Mouse (Mus musculus) CH12.LX (cell line): Measurements from ENCODE around the gene Fcrlb. TPM values are rescaled to one million over a fixed set of nuclear protein-coding genes. Genes with fewer than 3 reads are reported as not detected.

Experiments
- DNase-seq: peaks from one replicate; pipeline ENCODE4 v3.0.0-alpha.2; 2013; ENCODE audit errors: extremely low read depth
- H3K27ac ChIP-seq: 2 replicates; pipeline ENCODE4 v1.5.1; 2012; ENCODE audit warnings: low read depth, mild to moderate bottlenecking, control low read depth, moderate library complexity; ENCODE audit not compliant: insufficient read depth
- H3K27me3 ChIP-seq: replicated peaks from 2 replicates; pipeline ENCODE3; 2012; ENCODE audit warnings: inconsistent platforms
- H3K36me3 ChIP-seq, 2 experiments: replicated peaks in 1 of 2; 2 replicates each; pipeline versions ENCODE3 to v1.6.1; 2012; ENCODE audit warnings: inconsistent platforms in 1 of 2, low read length in 1 of 2, mild to moderate bottlenecking in 1 of 2, mixed read lengths in 1 of 2, moderate library complexity in 1 of 2; ENCODE audit not compliant: control insufficient read depth in 1 of 2, insufficient read depth in 1 of 2
- H3K4me1 ChIP-seq, 2 experiments: 2 replicates each; pipeline ENCODE4 v1.6.1; 2012; ENCODE audit warnings: inconsistent platforms in 1 of 2, moderate library complexity in 1 of 2; ENCODE audit not compliant: insufficient read depth in 2 of 2, control insufficient read depth in 1 of 2
- H3K4me2 ChIP-seq: 2 replicates; pipeline ENCODE4 v1.6.1; 2012; ENCODE audit warnings: low read depth, mild to moderate bottlenecking, control low read depth; ENCODE audit not compliant: poor library complexity, insufficient read depth, severe bottlenecking
- H3K4me3 ChIP-seq, 3 experiments: fragments of 150-350 bp in 1 of 3; sonication (generic) in 1 of 3; replicated peaks in 1 of 3; 2 replicates each; pipeline versions ENCODE3 to v1.5.1; 2011 to 2012; ENCODE audit warnings: low read depth in 2 of 3, low read length in 2 of 3, mild to moderate bottlenecking in 2 of 3, moderate library complexity in 2 of 3, control low read depth in 1 of 3, improper control_type of control experiment in 1 of 3, inconsistent platforms in 1 of 3, mixed read lengths in 1 of 3; ENCODE audit not compliant: poor library complexity in 1 of 3
- H3K79me2 ChIP-seq: replicated peaks from 2 replicates; pipeline ENCODE4 v1.6.1; 2012; ENCODE audit warnings: mild to moderate bottlenecking, moderate library complexity; ENCODE audit not compliant: control insufficient read depth, poor library complexity, insufficient read depth, severe bottlenecking; ENCODE audit errors: extremely low read depth
- H3K9ac ChIP-seq: 2 replicates; pipeline ENCODE4 v1.6.1; 2012; ENCODE audit warnings: low read depth, mild to moderate bottlenecking, control low read depth, moderate library complexity; ENCODE audit not compliant: insufficient read depth
- H3K9me3 ChIP-seq: replicated peaks from 2 replicates; pipeline ENCODE3; 2012; ENCODE audit warnings: low read length, inconsistent platforms, mixed read lengths
- BHLHE40 ChIP-seq: IDR thresholded peaks from 2 replicates; pipeline ENCODE4 v1.6.1; 2011; ENCODE audit warnings: mild to moderate bottlenecking, low read depth, low read length, improper control_type of control experiment
- CHD1 ChIP-seq: IDR thresholded peaks from 2 replicates; pipeline ENCODE4 v1.6.1; 2012; ENCODE audit warnings: low read depth, low read length, improper control_type of control experiment, inconsistent platforms
- CHD2 ChIP-seq: IDR thresholded peaks from 2 replicates; pipeline ENCODE4 v1.6.1; 2011; ENCODE audit warnings: low read length, improper control_type of control experiment
- ELF1 ChIP-seq: IDR thresholded peaks from 2 replicates; pipeline ENCODE4 v1.6.1; 2014; ENCODE audit warnings: low read depth, mild to moderate bottlenecking, inconsistent platforms, low read length, improper control_type of control experiment
- EP300 ChIP-seq: IDR thresholded peaks from 2 replicates; pipeline ENCODE4 v1.6.1; 2011; ENCODE audit warnings: low read length, improper control_type of control experiment
- ETS1 ChIP-seq: conservative IDR thresholded peaks from 2 replicates; pipeline ENCODE4 v1.6.1; 2012; ENCODE audit warnings: low read depth, mild to moderate bottlenecking, inconsistent platforms, low read length, improper control_type of control experiment, moderate library complexity
- HCFC1 ChIP-seq: IDR thresholded peaks from 2 replicates; pipeline ENCODE4 v1.6.1; 2012; ENCODE audit warnings: low read depth, mild to moderate bottlenecking, inconsistent platforms, low read length, improper control_type of control experiment
- IRF4 ChIP-seq: IDR thresholded peaks from 2 replicates; pipeline ENCODE4 v1.6.1; 2014; ENCODE audit warnings: low read depth, mild to moderate bottlenecking, inconsistent platforms, low read length, improper control_type of control experiment
- JUN ChIP-seq: IDR thresholded peaks from 2 replicates; pipeline ENCODE4 v1.6.1; 2011; ENCODE audit warnings: low read depth, mild to moderate bottlenecking, low read length, improper control_type of control experiment, moderate library complexity; ENCODE audit not compliant: insufficient read depth
- JUND ChIP-seq: conservative IDR thresholded peaks from 2 replicates; pipeline ENCODE4 v1.6.1; 2011; ENCODE audit warnings: low read depth, low read length, improper control_type of control experiment
- MAX ChIP-seq: IDR thresholded peaks from 2 replicates; pipeline ENCODE4 v1.6.1; 2011; ENCODE audit warnings: low read length, improper control_type of control experiment
- MAZ ChIP-seq: IDR thresholded peaks from 2 replicates; pipeline ENCODE4 v1.6.1; 2012; ENCODE audit warnings: low read depth, mild to moderate bottlenecking, inconsistent platforms, low read length, improper control_type of control experiment, moderate library complexity
- MEF2A ChIP-seq: IDR thresholded peaks from 2 replicates; pipeline ENCODE4 v1.6.1; 2014; ENCODE audit warnings: low read depth, mild to moderate bottlenecking, inconsistent platforms, low read length, improper control_type of control experiment, borderline replicate concordance
- MXI1 ChIP-seq: IDR thresholded peaks from 2 replicates; pipeline ENCODE4 v1.6.1; 2011; ENCODE audit warnings: mild to moderate bottlenecking, low read depth, low read length, improper control_type of control experiment
- MYC ChIP-seq: IDR thresholded peaks from 2 replicates; pipeline ENCODE4 v1.6.1; 2011; ENCODE audit warnings: low read depth, mild to moderate bottlenecking, improper control_type of control experiment, low read length
- NELFE ChIP-seq: IDR thresholded peaks from 2 replicates; pipeline ENCODE4 v1.6.1; 2011; ENCODE audit warnings: low read depth, low read length, improper control_type of control experiment
- NRF1 ChIP-seq: IDR thresholded peaks from 2 replicates; pipeline ENCODE4 v1.6.1; 2014; ENCODE audit warnings: low read depth, mild to moderate bottlenecking, inconsistent platforms, low read length, improper control_type of control experiment, moderate library complexity
- POLR2A ChIP-seq: IDR thresholded peaks from 2 replicates; pipeline ENCODE4 v1.6.1; 2011; ENCODE audit warnings: low read depth, mild to moderate bottlenecking, improper control_type of control experiment, low read length
- POLR2AphosphoS2 ChIP-seq: IDR thresholded peaks from 2 replicates; pipeline ENCODE4 v1.6.1; 2011; ENCODE audit warnings: low read depth, low read length, improper control_type of control experiment
- SIN3A ChIP-seq: IDR thresholded peaks from 2 replicates; pipeline ENCODE4 v1.6.1; 2012; ENCODE audit warnings: low read length, improper control_type of control experiment, inconsistent platforms
- SMC3 ChIP-seq: IDR thresholded peaks from 2 replicates; pipeline ENCODE4 v1.6.1; 2011; ENCODE audit warnings: low read depth, low read length, improper control_type of control experiment
- TBP ChIP-seq: conservative IDR thresholded peaks from 2 replicates; pipeline ENCODE4 v1.6.1; 2011; ENCODE audit warnings: low read depth, low read length, improper control_type of control experiment
- TCF12 ChIP-seq: IDR thresholded peaks from 2 replicates; pipeline ENCODE4 v1.6.1; 2014; ENCODE audit warnings: low read depth, mild to moderate bottlenecking, inconsistent platforms, low read length, improper control_type of control experiment
- UBTF ChIP-seq: IDR thresholded peaks from 2 replicates; pipeline ENCODE4 v1.6.1; 2012; ENCODE audit warnings: low read depth, mild to moderate bottlenecking, inconsistent platforms, low read length, improper control_type of control experiment, moderate library complexity
- ZC3H11A ChIP-seq: IDR thresholded peaks from 2 replicates; pipeline ENCODE4 v1.6.1; 2012; ENCODE audit warnings: low read depth, mild to moderate bottlenecking, inconsistent platforms, low read length, improper control_type of control experiment
- ZNF384 ChIP-seq: IDR thresholded peaks from 2 replicates; pipeline ENCODE4 v1.6.1; 2012; ENCODE audit warnings: low read depth, low read length, improper control_type of control experiment, inconsistent platforms
- dilution Hi-C: fragments of 300-500 bp; cut with MboI; formaldehyde crosslinking; loops from 2 replicates; pipeline ENCODE4 v1.14.3; 2020; ENCODE audit warnings: low sequenced_read_pairs; ENCODE audit not compliant: extremely low pct_unique_long_range_greater_than_20kb, extremely low pct_ligation_motif_present
- in situ Hi-C: fragments of 300-500 bp; cut with MboI; formaldehyde crosslinking; loops from 3 replicates; pipeline ENCODE4 v1.14.3; 2019; ENCODE audit warnings: low sequenced_read_pairs, low pct_ligation_motif_present, low pct_unique_long_range_greater_than_20kb, mixed read lengths
- polyA plus RNA-seq: library from polyadenylated mRNA; unstranded; fragments of >175 nt; gene quantifications from 2 replicates; pipeline ENCODE4 v1.2.1, GENCODE M21; 2012; ENCODE audit warnings: low read depth; ENCODE audit not compliant: insufficient read length
- total RNA-seq, 2 experiments: library from RNA; depleted of rRNA; stranded (reverse); fragments of 300-350 nt in 1 of 2; fragments of >200 nt in 1 of 2; gene quantifications; 2 replicates each; pipeline ENCODE4 v1.2.3; 2012 to 2014

The Fcrlb gene
- total and polyA plus RNA-seq, 3 experiments, result not detected

DNA sequence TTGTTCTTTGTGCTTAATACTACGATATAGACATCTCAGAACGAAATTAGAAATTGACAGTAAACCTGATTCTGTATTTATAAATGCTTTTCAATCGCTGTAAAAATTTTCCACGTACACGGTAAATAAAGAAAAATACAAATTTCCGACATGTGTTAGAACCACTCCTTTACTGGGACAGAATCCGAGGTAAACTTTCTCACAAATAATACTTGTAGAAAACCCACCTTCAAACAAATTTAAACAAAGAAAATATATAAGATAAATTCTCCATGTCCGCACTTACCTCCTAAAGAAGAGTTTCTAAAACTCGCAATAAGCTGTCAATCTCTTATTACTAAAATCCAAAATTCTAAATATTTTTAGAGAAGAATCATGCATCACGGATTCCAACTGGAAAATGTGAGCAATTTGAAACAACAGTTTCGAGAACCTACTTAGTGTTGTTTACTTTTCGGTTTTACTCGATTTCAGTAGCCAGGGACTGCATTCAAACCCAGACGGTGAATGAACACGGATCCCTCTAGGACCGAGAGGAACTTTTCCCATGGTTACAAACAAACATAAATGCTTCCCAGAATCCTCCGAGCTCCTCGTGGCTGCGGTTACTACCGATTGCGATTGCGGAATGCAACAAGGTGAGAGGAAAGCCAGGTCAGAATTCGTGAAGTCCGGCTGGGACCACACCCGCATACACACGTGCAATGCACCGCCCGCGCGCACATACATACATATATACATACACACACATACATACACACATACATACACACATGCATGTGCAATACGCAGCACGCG lies 44.4 kb downstream of the Fcrlb start:
- peaks cover 9 to 26% of the 10 kb centered on the region in 2 experiments for H3K4me1 ChIP-seq
- H3K9me3 ChIP-seq, result no peaks in the 10 kb centered on the region
- H3K4me2 ChIP-seq, result peak overlapping the region; percentile 39
- dilution Hi-C loops, result no loop called here
- H3K36me3 ChIP-seq, result peaks cover 13 to 30% of the 10 kb centered on the region in 2 experiments
- DNase-seq, result peak; percentile 84
- TF ChIP-seq MXI1 (peak; percentile 89), POLR2A (peak; percentile 35; the same call in 1 of the 2 replicates), BHLHE40 (peak; percentile 79), MEF2A (peak; percentile 74), MYC (peak; percentile 96), ZC3H11A (no peak), TBP (peak; percentile 62; the same call in 1 of the 2 replicates), UBTF (no peak), TCF12 (peak; percentile 54), JUN (peak; percentile 91), ELF1 (peak; percentile 41; the same call in 1 of the 2 replicates), ETS1 (peak; percentile 77), MAX (peak; percentile 88), CHD1 (peak; percentile 95), HCFC1 (peak; percentile 74), NRF1 (no peak), ZNF384 (peak; percentile 42; the same call in 1 of the 2 replicates), SIN3A (peak; percentile 98), JUND (peak; percentile 94), MAZ (no peak; the same call in 1 of the 2 replicates), EP300 (peak; percentile 76), IRF4 (peak; percentile 78), NELFE (peak; percentile 48; the same call in 1 of the 2 replicates), POLR2AphosphoS2 (no peak), CHD2 (peak; percentile 62; the same call in 1 of the 2 replicates), SMC3 (no peak)
- peak overlapping the region; percentile 99 for H3K9ac ChIP-seq
- in situ Hi-C loops, result no loop called here
- peak overlapping the region; percentile 51 to 98 (median 89) for H3K4me3 ChIP-seq
- H3K27me3 ChIP-seq, result no peaks in the 10 kb centered on the region
- H3K27ac ChIP-seq, result peak overlapping the region; percentile 83
- H3K79me2 ChIP-seq, result peaks cover 47% of the 10 kb centered on the region
